Mouse (Mus musculus) brain, embryonic 14.5 days (tissue): ENCODE results near the gene Abcg4. TPM values are rescaled to one million over a fixed set of nuclear protein-coding genes. Genes with fewer than 3 reads are reported as not detected.
A peak's percentile ranks its signal among the peaks of the same experiment; 100 is the strongest.

ENCODE experiments used
- DNase-seq: peaks from one replicate; pipeline ENCODE4 v3.0.0-alpha.2; 2011; ENCODE audit warnings: low read depth
- CTCF ChIP-seq: fragments of 200-500 bp; IDR thresholded peaks from 2 replicates; pipeline ENCODE4 v1.5.1; 2012; ENCODE audit warnings: inconsistent platforms, mild to moderate bottlenecking, moderate library complexity, borderline replicate concordance; ENCODE audit not compliant: insufficient read depth, insufficient read length; ENCODE audit errors: extremely low read depth
- POLR2A ChIP-seq: fragments of 200-500 bp; IDR thresholded peaks from 2 replicates; pipeline ENCODE4 v1.6.1; 2012; ENCODE audit warnings: mild to moderate bottlenecking, inconsistent platforms, borderline replicate concordance; ENCODE audit not compliant: poor library complexity, insufficient read depth, insufficient read length, severe bottlenecking; ENCODE audit errors: extremely low read depth
- polyA plus RNA-seq: library from polyadenylated mRNA; depleted of rRNA; stranded (reverse); fragments of >200 nt; gene quantifications from 2 replicates; pipeline ENCODE4 v1.2.3, GENCODE M21; 2012; rRNA removed

Abcg4 gene
- polyA plus RNA-seq, 1 experiment, result 72.9 TPM

- DNase-seq, result peak; percentile 27
- TF ChIP-seq POLR2A (no peak), CTCF (no peak)
Observed at GRCm38 (mm10) chr9:44234479-44235427, 53.7 kb downstream of the Abcg4 start.

GRCm38 (mm10) chr9:44233802-44234478 lies 54.5 kb downstream of the Abcg4 start, which contains the start of gene Cbl:
TSS of gene Cbl (minus strand) at chr9:44234049.
- DNase-seq, result peak; percentile 99
- peak; percentile 86 for TF ChIP-seq POLR2A
- TF ChIP-seq CTCF, result peak; percentile 94

- DNase-seq, result peak; percentile 62
- TF ChIP-seq CTCF (no peak), POLR2A (no peak)
Observed at GRCm38 (mm10) chr9:44233021-44233801, 55.2 kb downstream of the Abcg4 start.

- TF ChIP-seq CTCF (no peak), POLR2A (no peak)
- DNase-seq, result no peak
Observed at GRCm38 (mm10) chr9:44231609-44232008, 56.8 kb downstream of the Abcg4 start.

- no peak for DNase-seq
- TF ChIP-seq POLR2A (no peak), CTCF (no peak)
Observed at GRCm38 (mm10) chr9:44225993-44226392, 62.4 kb downstream of the Abcg4 start.

Other genes starting within 250 kb of the Abcg4 start
- 11.6 and 13.1 TPM in 2 replicates for gene Thy1, start 245.2 kb downstream of the Abcg4 start, polyA plus RNA-seq
- 2.0 and 4.0 TPM in 2 replicates for gene Usp2, start 221.6 kb downstream of the Abcg4 start, polyA plus RNA-seq
- gene Mfrp, start 186.9 kb downstream of the Abcg4 start, polyA plus RNA-seq, result 1.8 and 3.8 TPM in 2 replicates
- gene C1qtnf5, start 181.4 kb downstream of the Abcg4 start, polyA plus RNA-seq, result 5.2 and 6.8 TPM in 2 replicates
- gene Gm49380, start 175.1 kb downstream of the Abcg4 start, polyA plus RNA-seq, result 0.06 and 0.29 TPM in 2 replicates
- gene Rnf26, start 175.1 kb downstream of the Abcg4 start, polyA plus RNA-seq, result 31.4 and 34.7 TPM in 2 replicates
- gene Mcam, start 154.1 kb downstream of the Abcg4 start, polyA plus RNA-seq, result 28.5 and 28.9 TPM in 2 replicates
- 24.5 and 30.7 TPM in 2 replicates for gene Cbl, start 54.6 kb downstream of the Abcg4 start, polyA plus RNA-seq
- gene Ccdc153, start 47.9 kb downstream of the Abcg4 start, polyA plus RNA-seq, result 0.15 TPM in 1 of 2 replicates, not detected in the other
- gene Pdzd3, start 37.1 kb downstream of the Abcg4 start, polyA plus RNA-seq, result 0.57 and 0.78 TPM in 2 replicates
- gene Nlrx1, start 20.0 kb downstream of the Abcg4 start, polyA plus RNA-seq, result 4.0 and 4.5 TPM in 2 replicates
- 44.2 and 47.6 TPM in 2 replicates for gene Hinfp, start 17.1 kb upstream of the Abcg4 start, polyA plus RNA-seq
- 58.5 and 62.1 TPM in 2 replicates for gene C2cd2l, start 31.7 kb upstream of the Abcg4 start, polyA plus RNA-seq
- 47.2 and 54.4 TPM in 2 replicates for gene Dpagt1, start 37.4 kb upstream of the Abcg4 start, polyA plus RNA-seq
- gene H2afx, start 46.1 kb upstream of the Abcg4 start, polyA plus RNA-seq, result 223 and 342 TPM in 2 replicates
- gene Hmbs, start 55.6 kb upstream of the Abcg4 start, polyA plus RNA-seq, result 40.9 and 48.9 TPM in 2 replicates
- gene Vps11, start 73.1 kb upstream of the Abcg4 start, polyA plus RNA-seq, result 33.7 and 40.9 TPM in 2 replicates
- 50.3 and 57.4 TPM in 2 replicates for gene Hyou1, start 90.9 kb upstream of the Abcg4 start, polyA plus RNA-seq
- gene Slc37a4, start 108.2 kb upstream of the Abcg4 start, polyA plus RNA-seq, result 51.8 and 57.7 TPM in 2 replicates
- gene Rps25, start 118.5 kb upstream of the Abcg4 start, polyA plus RNA-seq, result 566 and 626 TPM in 2 replicates
- gene Trappc4, start 119.0 kb upstream of the Abcg4 start, polyA plus RNA-seq, result 169 and 195 TPM in 2 replicates
- 47.1 and 59.9 TPM in 2 replicates for gene Ccdc84, start 130.0 kb upstream of the Abcg4 start, polyA plus RNA-seq
- not detected in 2 replicates for gene Foxr1, start 152.5 kb upstream of the Abcg4 start, polyA plus RNA-seq
- gene Upk2, start 166.4 kb upstream of the Abcg4 start, polyA plus RNA-seq, result 0.08 TPM in 1 of 2 replicates, not detected in the other
- 14.4 and 35.5 TPM in 2 replicates for gene Bcl9l, start 194.2 kb upstream of the Abcg4 start, polyA plus RNA-seq